In genomic region chr9:43498596-43498995, GRCm38 (mm10) we compare ENCODE assay signal across 18 mouse cellular contexts.
"Had no signal": no experiment of that assay in that cellular context is flagged by ENCODE, and none has a peak within 500 bp of the region (broad histone marks: within the 10 kb centered on the region; RNA-seq: fewer than 3 reads in every experiment).

No protein-coding gene starts in this region.

- H3K4me2 ChIP-seq: lung, embryonic 14.5 days; midbrain, embryonic 12.5 days; neural tube, embryonic 13.5 days; neural tube, embryonic 15.5 days had no signal

- H3K4me1 ChIP-seq: midbrain, embryonic 12.5 days; neural tube, embryonic 13.5 days; neural tube, embryonic 15.5 days had no signal

- H3K27ac ChIP-seq: midbrain, embryonic 10.5 days; midbrain, embryonic 12.5 days; neural tube, embryonic 13.5 days; neural tube, embryonic 15.5 days had no signal

- H3K9me3 ChIP-seq: midbrain, embryonic 10.5 days; midbrain, embryonic 12.5 days; neural tube, embryonic 13.5 days; neural tube, embryonic 15.5 days had no signal

- H3K9ac ChIP-seq: lung, embryonic 14.5 days; midbrain, embryonic 12.5 days; neural tube, embryonic 13.5 days; neural tube, embryonic 15.5 days had no signal

- H3K36me3 ChIP-seq: midbrain, embryonic 10.5 days; midbrain, embryonic 12.5 days; neural tube, embryonic 13.5 days; neural tube, embryonic 15.5 days had no signal

- DNase-seq: lung, adult 18-20 months; lung, embryonic 14.5 days; lung, postnatal 10 days; lung, postnatal 4 days; midbrain, embryonic 14.5 days; right cerebral cortex, adult 18-20 months; right cerebral cortex, postnatal 25 days; right cerebral cortex, postnatal 4 days; spleen, adult 18-20 months; thymus, adult 2 months; thymus, postnatal 25 days; thymus, postnatal 4 days had no signal

- ATAC-seq: midbrain, embryonic 16.5 days had no signal

- H3K4me3 ChIP-seq: midbrain, embryonic 10.5 days; midbrain, embryonic 12.5 days; myocyte; neural tube, embryonic 13.5 days; neural tube, embryonic 15.5 days had no signal

- H3K27me3 ChIP-seq: midbrain, embryonic 12.5 days; neural tube, embryonic 13.5 days; neural tube, embryonic 15.5 days had no signal
